Mouse (Mus musculus) adrenal gland, adult (tissue): ENCODE measurements around the gene Actr10.

Experiments
- DNase-seq, 2 experiments: peaks; one replicate each; pipeline ENCODE4 v3.0.0; 2022 to 2023; ENCODE audit warnings: low spot score in 1 of 2; ENCODE audit not compliant: inconsistent age in 2 of 2

Gene Actr10

GRCm38 (mm10) chr12:70958640-70959039 lies 21.0 kb downstream of the Actr10 start:
- no peak for DNase-seq

- no peak for DNase-seq
Observed at GRCm38 (mm10) chr12:70967581-70967980, 29.9 kb downstream of the Actr10 start.

GRCm38 (mm10) chr12:70968141-70968790 lies 30.6 kb downstream of the Actr10 start:
- peak; percentile 89 to 97 for DNase-seq

GRCm38 (mm10) chr12:70968791-70969307 lies 31.2 kb downstream of the Actr10 start:
- DNase-seq, result peak; percentile 90 to 98

- DNase-seq, result peak; percentile 63 to 90
Observed at GRCm38 (mm10) chr12:70969485-70970184, 32.0 kb downstream of the Actr10 start.

GRCm38 (mm10) chr12:70973831-70974230 lies 36.2 kb downstream of the Actr10 start:
- no peak for DNase-seq

GRCm38 (mm10) chr12:70974441-70975266 lies 37.0 kb downstream of the Actr10 start, which contains the start of gene Psma3:
TSS of gene Psma3 (plus strand) at chr12:70974621.
- peak; percentile 93 to 97 for DNase-seq

- DNase-seq, result no peak
Observed at GRCm38 (mm10) chr12:70975406-70975805, 37.7 kb downstream of the Actr10 start.

- no peak for DNase-seq
Observed at GRCm38 (mm10) chr12:70975891-70976290, 38.2 kb downstream of the Actr10 start.

GRCm38 (mm10) chr12:70978345-70978744 lies 40.7 kb downstream of the Actr10 start:
- DNase-seq, result no peak

- no peak for DNase-seq
Observed at GRCm38 (mm10) chr12:70984855-70985550, 47.3 kb downstream of the Actr10 start.

- DNase-seq, result no peak
Observed at GRCm38 (mm10) chr12:70997225-70997624, 59.6 kb downstream of the Actr10 start.

- DNase-seq, result peak; percentile 46 to 76
Observed at GRCm38 (mm10) chr12:70999423-70999903, 61.8 kb downstream of the Actr10 start.

GRCm38 (mm10) chr12:71000344-71000743 lies 62.7 kb downstream of the Actr10 start:
- no peak for DNase-seq

GRCm38 (mm10) chr12:71001456-71001855 lies 63.8 kb downstream of the Actr10 start:
- no peak for DNase-seq

- DNase-seq, result no peak
Observed at GRCm38 (mm10) chr12:71003760-71004426, 66.2 kb downstream of the Actr10 start.

- DNase-seq, result no peak
Observed at GRCm38 (mm10) chr12:71006141-71006540, 68.5 kb downstream of the Actr10 start.

GRCm38 (mm10) chr12:71006901-71007300 lies 69.2 kb downstream of the Actr10 start:
- no peak for DNase-seq

GRCm38 (mm10) chr12:71009769-71010168 lies 72.1 kb downstream of the Actr10 start:
- DNase-seq, result peak; percentile 45 to 59
